Mouse (Mus musculus) neural tube, embryonic 14.5 days (tissue): ENCODE results near the gene Endod1. TPM values are rescaled to one million over a fixed set of nuclear protein-coding genes. Genes with fewer than 3 reads are reported as not detected.
"Not testable (repeated sequence)": the region's sequence is repeated elsewhere in the genome, so short reads cannot be mapped to it uniquely, and the experiment has no call there.

ENCODE experiments used
- ATAC-seq: fragments of 200-750 bp; cut with Nextera tagmentation; 2 replicates; pipeline ENCODE4 v1.8.0; 2017; ENCODE audit warnings: low read depth, mild to moderate bottlenecking, moderate TSS enrichment, moderate library complexity
- H3K27ac ChIP-seq: fragments of 300-500 bp; sonication (generic); 2 replicates; pipeline ENCODE4 v1.5.1; 2014; ENCODE audit warnings: low read depth, mild to moderate bottlenecking, control low read depth, low read length, moderate library complexity, mixed read lengths
- H3K27me3 ChIP-seq: fragments of 300-500 bp; sonication (generic); 2 replicates; pipeline ENCODE4 v1.6.1; 2014; ENCODE audit warnings: low read length; ENCODE audit not compliant: control insufficient read depth, insufficient read depth
- H3K36me3 ChIP-seq: fragments of 300-500 bp; sonication (generic); 2 replicates; pipeline ENCODE4 v1.6.1; 2014; ENCODE audit warnings: low read length, mixed read lengths; ENCODE audit not compliant: control insufficient read depth, insufficient read depth
- H3K4me1 ChIP-seq: fragments of 300-500 bp; sonication (generic); 2 replicates; pipeline ENCODE4 v1.6.1; 2014; ENCODE audit warnings: low read length; ENCODE audit not compliant: control insufficient read depth, insufficient read depth
- H3K4me2 ChIP-seq: fragments of 300-500 bp; sonication (generic); 2 replicates; pipeline ENCODE4 v1.6.1; 2014; ENCODE audit warnings: mild to moderate bottlenecking, low read depth, low read length, control low read depth
- H3K4me3 ChIP-seq: fragments of 300-500 bp; sonication (generic); 2 replicates; pipeline ENCODE4 v1.5.1; 2014; ENCODE audit warnings: low read depth, low read length, control low read depth, mixed read lengths
- H3K9ac ChIP-seq: fragments of 300-500 bp; sonication (generic); replicated peaks from 2 replicates; pipeline ENCODE4 v1.6.1; 2014; ENCODE audit warnings: low read depth, mild to moderate bottlenecking, control low read depth, low read length, mixed read lengths
- H3K9me3 ChIP-seq: fragments of 300-500 bp; sonication (generic); 2 replicates; pipeline ENCODE4 v1.6.1; 2016; ENCODE audit warnings: low read length; ENCODE audit not compliant: control insufficient read depth
- WGBS: fragments of 180-500 bp; shearing (Covaris S2); extraction: QIAGEN DNeasy Blood & Tissue Kit; methylation state at CpG from one replicate; pipeline ENCODE4 v1.1.7; 2014; 5-methylcytosine and 5-hydroxymethylcytosine counted together
- polyA plus RNA-seq: library from polyadenylated mRNA; unstranded; fragments of >200 nt; fragmentation: Nextera tagmentation; extraction: Ambion mirVana; gene quantifications from 2 replicates; pipeline ENCODE4 v1.2.1, GENCODE M21; 2014

The Endod1 gene
- polyA plus RNA-seq, 1 experiment from 2014 or later = 42.2 TPM

DNA sequence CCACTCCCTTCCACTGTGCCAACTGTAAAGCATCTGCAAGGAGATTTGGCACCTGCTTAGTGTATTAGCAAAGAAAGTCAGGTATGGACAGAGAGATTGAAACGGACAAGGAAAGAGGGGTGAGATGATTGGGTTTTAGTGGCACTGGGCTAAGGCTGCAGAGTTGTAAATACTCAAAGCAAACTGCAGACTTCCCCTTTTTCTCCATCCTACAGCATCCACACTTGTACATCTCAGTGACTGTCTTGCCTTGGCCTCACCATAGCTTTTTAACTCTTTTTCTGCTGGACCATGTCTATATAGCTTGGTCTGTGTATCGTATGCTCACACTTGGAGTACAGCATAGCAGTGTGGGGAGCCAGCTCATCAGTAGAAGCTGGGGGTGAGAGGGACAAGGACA lies 30.5 kb downstream of the Endod1 start:
- Histone ChIP-seq H3K36me3 (no peaks in the 10 kb centered on the region), H3K9ac (no peak overlapping the region), H3K9me3 (no peaks in the 10 kb centered on the region), H3K27me3 (no peaks in the 10 kb centered on the region), H3K4me3 (no peak overlapping the region), H3K4me2 (no peak overlapping the region), H3K4me1 (no peaks in the 10 kb centered on the region), H3K27ac (no peak overlapping the region)
- 83% methylated on average over 2 of the region's 2 CpGs for WGBS
- no peak for ATAC-seq

DNA sequence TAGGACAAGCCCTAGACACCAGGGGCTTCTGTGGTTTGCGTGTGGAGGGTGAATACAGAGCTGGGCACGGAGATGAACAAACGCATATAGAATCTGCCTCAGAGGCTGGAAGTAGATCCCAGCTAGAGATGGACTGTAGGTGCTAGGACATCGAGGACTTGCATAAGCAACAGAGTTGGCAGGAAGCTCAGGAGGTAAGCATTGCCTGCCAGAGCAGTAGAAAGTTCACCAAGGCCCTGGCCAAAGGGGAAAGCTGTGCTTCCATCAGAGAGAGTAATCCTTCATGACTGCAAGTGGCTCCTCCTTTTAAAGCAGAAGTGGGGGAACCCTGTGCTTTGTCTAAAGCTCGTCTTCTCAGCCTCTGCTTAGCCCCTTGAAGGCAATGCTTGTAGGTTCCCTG lies 31.9 kb downstream of the Endod1 start:
- ATAC-seq = no peak
- Histone ChIP-seq H3K9me3 (no peaks in the 10 kb centered on the region), H3K4me3 (no peak overlapping the region), H3K36me3 (no peaks in the 10 kb centered on the region), H3K4me2 (no peak overlapping the region), H3K27me3 (no peaks in the 10 kb centered on the region), H3K27ac (no peak overlapping the region), H3K9ac (no peak overlapping the region), H3K4me1 (no peaks in the 10 kb centered on the region)
- WGBS = 86% methylated on average over 5 of the region's 5 CpGs

DNA sequence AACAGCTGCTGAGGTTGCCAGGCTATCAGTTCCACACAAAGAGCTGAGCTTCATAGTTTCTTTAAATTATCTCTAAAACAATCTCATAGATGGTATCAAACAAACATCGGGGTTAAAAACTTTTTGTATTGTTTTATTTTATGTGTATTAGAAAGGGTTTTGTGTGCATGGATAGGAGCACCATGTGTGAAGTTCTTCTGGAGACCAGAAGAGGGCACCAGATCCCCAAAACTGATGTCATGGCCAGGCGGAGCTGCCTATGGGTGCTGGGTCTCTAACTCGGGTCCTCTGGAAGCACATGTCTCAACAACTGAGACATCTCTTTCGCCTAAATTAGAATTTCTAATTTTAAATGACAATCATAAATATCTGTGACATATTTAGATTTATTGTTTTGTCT lies 32.9 kb downstream of the Endod1 start:
- no peak overlapping the region for H3K9ac ChIP-seq
- H3K4me1 ChIP-seq = no peaks in the 10 kb centered on the region
- ATAC-seq = no peak
- WGBS = 50% methylated on average over 4 of the region's 4 CpGs
- no peaks in the 10 kb centered on the region for H3K27me3 ChIP-seq
- no peak overlapping the region for H3K4me3 ChIP-seq
- no peaks in the 10 kb centered on the region for H3K9me3 ChIP-seq
- no peak overlapping the region for H3K4me2 ChIP-seq
- no peak overlapping the region for H3K27ac ChIP-seq
- H3K36me3 ChIP-seq = no peaks in the 10 kb centered on the region

DNA sequence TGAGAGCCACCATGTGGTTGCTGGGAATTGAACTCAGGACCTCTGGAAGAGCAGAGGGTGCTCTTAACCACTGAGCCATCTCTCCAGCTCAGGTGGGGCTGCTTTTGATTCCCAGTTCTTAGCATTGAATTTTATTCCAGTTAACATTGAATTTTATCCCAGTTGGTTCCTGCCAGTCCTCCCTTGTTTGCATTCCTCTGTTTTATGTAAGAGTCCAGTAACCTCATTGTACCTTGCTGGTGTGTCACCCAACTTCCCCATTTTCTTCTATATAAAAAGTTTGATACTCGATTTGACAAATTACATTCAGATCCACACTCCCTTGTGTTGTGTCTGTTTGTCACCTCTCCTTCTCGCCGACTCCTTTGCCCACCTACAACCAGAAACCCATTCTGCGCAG lies 35.4 kb downstream of the Endod1 start:
- H3K9ac ChIP-seq, H3K4me2 ChIP-seq, H3K4me3 ChIP-seq, H3K36me3 ChIP-seq, H3K27me3 ChIP-seq, ATAC-seq, H3K9me3 ChIP-seq, H3K4me1 ChIP-seq, H3K27ac ChIP-seq: not testable (repeated sequence)
- WGBS = 93% methylated on average over 4 of the region's 4 CpGs

DNA sequence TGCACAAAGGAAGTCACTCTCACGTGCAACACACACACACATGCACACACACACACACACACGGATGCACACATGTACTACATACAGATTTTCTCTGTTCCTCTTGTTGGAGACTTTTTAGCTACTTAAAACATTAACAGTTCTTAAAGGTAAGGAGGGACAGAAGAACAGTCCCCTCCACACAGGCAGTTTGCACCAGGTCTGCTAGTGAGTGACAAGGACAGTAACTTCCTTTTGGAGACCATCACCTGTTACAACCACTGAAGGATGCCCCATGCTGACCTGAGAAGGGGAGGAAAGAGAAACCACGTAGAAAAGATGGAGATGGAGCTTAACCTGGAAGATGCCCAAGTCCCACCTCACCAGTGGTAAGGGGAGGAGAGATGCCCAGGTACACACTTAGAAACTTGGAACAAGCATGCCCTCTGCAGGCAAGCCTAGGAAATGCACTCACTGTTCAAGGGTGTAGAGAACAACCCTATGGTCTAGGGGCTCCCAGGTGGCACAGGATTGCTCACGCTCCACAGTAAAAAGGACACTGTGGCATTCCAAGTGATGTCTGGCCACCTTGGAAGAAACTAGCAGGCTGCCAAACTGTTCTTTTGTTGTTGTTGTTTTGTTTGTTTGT lies 39.2 kb downstream of the Endod1 start:
- H3K36me3 ChIP-seq = no peaks in the 10 kb centered on the region
- WGBS = 60% methylated on average over 4 of the region's 4 CpGs
- no peaks in the 10 kb centered on the region for H3K9me3 ChIP-seq
- no peak overlapping the region for H3K27ac ChIP-seq
- H3K9ac ChIP-seq = no peak overlapping the region
- no peak overlapping the region for H3K4me2 ChIP-seq
- H3K4me1 ChIP-seq = no peaks in the 10 kb centered on the region
- no peaks in the 10 kb centered on the region for H3K27me3 ChIP-seq
- ATAC-seq = peak; percentile 93
- no peak overlapping the region for H3K4me3 ChIP-seq

DNA sequence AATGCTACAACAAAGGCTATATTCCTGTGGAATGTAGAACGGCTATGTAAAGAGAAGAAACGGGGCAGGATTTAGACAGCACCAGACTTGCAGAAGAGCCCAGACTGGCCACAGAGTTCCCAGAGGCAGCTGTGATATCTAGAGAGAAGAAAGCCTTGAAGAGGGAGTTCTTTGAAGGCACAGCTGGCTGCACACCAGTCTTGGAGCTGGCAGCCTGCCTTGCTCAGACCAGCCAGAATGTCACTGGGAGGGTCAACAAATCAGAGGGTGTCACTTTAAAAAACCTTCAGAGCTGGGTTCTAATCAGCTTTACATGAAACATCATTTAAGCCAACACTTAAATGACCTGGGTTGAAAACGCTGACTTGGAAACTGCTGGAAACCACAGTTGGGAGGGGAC lies 42.6 kb downstream of the Endod1 start:
- no peak overlapping the region for H3K9ac ChIP-seq
- H3K4me3 ChIP-seq = no peak overlapping the region
- no peaks in the 10 kb centered on the region for H3K9me3 ChIP-seq
- H3K27me3 ChIP-seq = no peaks in the 10 kb centered on the region
- ATAC-seq = no peak
- H3K36me3 ChIP-seq = no peaks in the 10 kb centered on the region
- no peak overlapping the region for H3K4me2 ChIP-seq
- no peaks in the 10 kb centered on the region for H3K4me1 ChIP-seq
- WGBS = 76% methylated on average over 3 of the region's 3 CpGs
- no peak overlapping the region for H3K27ac ChIP-seq

DNA sequence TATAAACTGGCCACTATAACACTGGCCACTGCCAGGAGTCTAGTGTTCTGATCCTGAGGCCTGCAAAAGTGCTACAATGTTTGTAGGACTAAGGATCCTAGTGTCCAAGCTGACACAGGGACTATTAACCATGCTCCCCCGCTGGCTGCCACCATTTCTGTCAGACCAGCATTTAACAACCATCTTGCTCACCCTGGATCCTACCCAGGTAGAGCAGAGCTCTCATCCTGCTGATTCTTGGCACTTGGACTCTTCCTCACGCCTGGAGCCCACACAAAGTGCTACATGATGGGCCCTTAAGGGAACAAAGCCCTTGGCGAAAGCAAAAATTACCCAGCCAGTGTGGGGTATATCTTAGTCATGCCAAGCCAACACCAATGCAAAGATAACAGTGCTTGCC lies 44.4 kb downstream of the Endod1 start:
- no peaks in the 10 kb centered on the region for H3K9me3 ChIP-seq

DNA sequence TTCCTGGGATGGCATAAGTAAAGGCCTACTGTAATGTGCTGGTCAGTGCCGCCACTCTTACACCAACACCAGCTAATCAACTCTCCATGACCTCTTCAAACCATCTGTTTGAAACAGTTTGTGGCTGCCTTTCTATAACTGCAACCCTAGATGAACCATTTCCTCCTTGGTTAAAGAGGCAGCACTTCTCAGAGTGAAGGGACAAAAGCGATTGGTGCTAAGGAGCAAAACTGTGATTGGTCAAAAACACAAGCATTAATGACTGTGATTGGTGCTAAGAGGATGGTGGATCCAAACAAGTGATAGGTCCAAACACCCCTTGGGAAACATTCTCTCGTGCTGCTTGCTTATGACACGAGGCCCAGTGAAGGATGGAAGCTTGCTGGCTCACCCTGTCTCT lies 45.5 kb downstream of the Endod1 start:
- H3K36me3 ChIP-seq = 0 out of 2 replicates have a peak, but pooled peaks cover 6% of the 10 kb centered on the region
- no peaks in the 10 kb centered on the region for H3K9me3 ChIP-seq
- no peak for ATAC-seq
- H3K4me1 ChIP-seq = no peaks in the 10 kb centered on the region
- 80% methylated on average over 4 of the region's 4 CpGs for WGBS
- H3K27ac ChIP-seq = no peak overlapping the region
- no peak overlapping the region for H3K4me3 ChIP-seq
- H3K9ac ChIP-seq = no peak overlapping the region
- H3K4me2 ChIP-seq = no peak overlapping the region
- no peaks in the 10 kb centered on the region for H3K27me3 ChIP-seq

More for the DNA sequence above, 44.4 kb downstream of the Endod1 start:
- 80% methylated on average over 3 of the region's 3 CpGs for WGBS
- Histone ChIP-seq H3K36me3 (0 out of 2 replicates have a peak, but pooled peaks cover 2% of the 10 kb centered on the region), H3K4me1 (no peaks in the 10 kb centered on the region), H3K4me3 (no peak overlapping the region), H3K9ac (no peak overlapping the region), H3K27me3 (no peaks in the 10 kb centered on the region), H3K27ac (no peak overlapping the region), H3K4me2 (no peak overlapping the region)
- ATAC-seq = no peak

DNA sequence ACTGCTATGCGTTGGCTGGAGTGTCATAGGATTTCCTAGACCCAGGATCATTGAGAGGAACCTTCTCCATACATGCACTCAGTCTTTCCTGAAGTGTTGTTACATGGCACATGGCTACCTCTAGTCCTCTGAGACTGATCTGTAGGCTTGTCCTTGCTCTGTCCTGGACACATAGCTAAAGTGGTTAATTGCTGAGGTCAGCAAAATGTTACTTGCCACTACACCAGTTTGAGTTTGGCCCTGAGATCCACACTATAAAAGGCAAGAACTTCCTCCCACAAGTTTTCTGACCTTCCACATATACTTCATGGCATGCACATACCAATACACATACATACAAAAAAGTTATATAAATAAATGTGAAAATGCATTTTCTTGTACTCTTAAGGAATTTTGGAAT lies 64.7 kb downstream of the Endod1 start:
- Histone ChIP-seq H3K4me3 (no peak overlapping the region), H3K36me3 (peaks cover 40% of the 10 kb centered on the region), H3K4me1 (no peaks in the 10 kb centered on the region), H3K4me2 (no peak overlapping the region), H3K9ac (no peak overlapping the region), H3K27ac (no peak overlapping the region), H3K27me3 (no peaks in the 10 kb centered on the region), H3K9me3 (no peaks in the 10 kb centered on the region)
- 96% methylated on average over 1 of the region's 1 CpGs for WGBS
- ATAC-seq = no peak
